ENCODE assay signal across 8 mouse cellular contexts in genomic region chr15:99771601-99772276, GRCm38 (mm10). TPM values are rescaled to one million over a fixed set of nuclear protein-coding genes. Genes with fewer than 3 reads are reported as not detected.
DNase-seq lines count a peak whose midpoint lies in the region; ATAC-seq and TF ChIP-seq lines count a peak whose summit lies in the region.

No protein-coding gene starts in this region.

- no peaks in the 10 kb centered on the region for H3K27me3 ChIP-seq in heart, embryonic 14.5 days (ENCODE audit: control insufficient read depth, insufficient read depth, low read length)
- H3K27me3 ChIP-seq in midbrain, embryonic 14.5 days (ENCODE audit: control insufficient read depth, insufficient read depth, low read length) = no peaks in the 10 kb centered on the region

- no peaks in the 10 kb centered on the region for H3K36me3 ChIP-seq in heart, embryonic 14.5 days (ENCODE audit: control insufficient read depth, insufficient read depth, low read length)
- no peaks in the 10 kb centered on the region for H3K36me3 ChIP-seq in midbrain, embryonic 14.5 days (ENCODE audit: control insufficient read depth, insufficient read depth, low read length)

- TF ChIP-seq CTCF in lung, adult 2 months (IDR thresholded peaks at IDR 0.05; ENCODE audit: insufficient read depth, low read length) = no peak

- no peak for TF ChIP-seq POLR2A in lung, adult 2 months (IDR thresholded peaks at IDR 0.05; ENCODE audit: borderline replicate concordance, extremely low read depth, low read depth, low read length)

- H3K9ac ChIP-seq in heart, embryonic 14.5 days (ENCODE audit: low read length) = peak overlapping the region; percentile 90
- H3K9ac ChIP-seq in midbrain, embryonic 14.5 days (replicated peaks; ENCODE audit: low read length) = peak overlapping the region; percentile 91

- H3K4me1 ChIP-seq in lung, adult 2 months (ENCODE audit: control insufficient read depth, insufficient read depth, low read length) = peaks cover 2% of the 10 kb centered on the region; the same call in 1 of the 2 replicates
- peaks cover 0 to 13% of the 10 kb centered on the region in 2 experiments; a peak in 2 of 4 replicates for H3K4me1 ChIP-seq in heart, embryonic 14.5 days (ENCODE audit: control insufficient read depth in 2 of 2, insufficient read depth in 2 of 2, low read length in 2 of 2)
- H3K4me1 ChIP-seq in midbrain, embryonic 14.5 days (ENCODE audit: control insufficient read depth, insufficient read depth, low read length) = peaks cover 11% of the 10 kb centered on the region; the same call in 1 of the 2 replicates

- DNase-seq in lung, adult 2 months = peak; percentile 50
- DNase-seq in lung, postnatal 4 days = no peak
- DNase-seq in MEL-GATA-1-ER (ENCODE audit: extremely low read depth, low read depth) = peak; percentile 68
- DNase-seq in embryo, embryonic 10.5 days (ENCODE audit: low spot score) = peak; percentile 59
- DNase-seq in left cerebral cortex, postnatal 25 days (ENCODE audit: low spot score in 2 of 2) = peak; percentile 56 to 64
- DNase-seq in midbrain, embryonic 14.5 days = peak; percentile 72
- DNase-seq in testis, postnatal 14 days (ENCODE audit: low spot score) = no peak

- WGBS in lung, adult 2 months = under 1% methylated on average over 59 of the region's 59 CpGs
- under 1% methylated on average over 59 of the region's 59 CpGs for WGBS in heart, embryonic 14.5 days
- WGBS in midbrain, embryonic 14.5 days = under 1% methylated on average over 58 of the region's 59 CpGs

- peak overlapping the region; percentile 68 to 88 for H3K27ac ChIP-seq in heart, embryonic 14.5 days (replicated peaks in 1 of 2; ENCODE audit: control insufficient read depth in 1 of 2, insufficient read depth in 1 of 2, low read depth in 2 of 2, low read length in 2 of 2)
- peak overlapping the region; percentile 92 for H3K27ac ChIP-seq in midbrain, embryonic 14.5 days (replicated peaks; ENCODE audit: low read depth, low read length)

- intact Hi-C loops in left cerebral cortex, postnatal 25 days (cut with DNase I) = loop anchor here (2.0 to 10.0 kb wide), 4 partner anchors 47 to 277 kb away; partner anchors contain the start of gene Cox14

- ATAC-seq in heart, embryonic 14.5 days (ENCODE audit: insufficient number of reproducible peaks, insufficient read depth, low FRiP score, low read depth) = peak; percentile 56
- ATAC-seq in midbrain, embryonic 14.5 days (ENCODE audit: low FRiP score, low TSS enrichment) = peak; percentile 79; the same call in 1 of the 2 replicates

- H3K4me2 ChIP-seq in heart, embryonic 14.5 days (ENCODE audit: low read length) = peak overlapping the region; percentile 90
- peak overlapping the region; percentile 75 for H3K4me2 ChIP-seq in midbrain, embryonic 14.5 days (ENCODE audit: low read length)

- H3K9me3 ChIP-seq in heart, embryonic 14.5 days (ENCODE audit: control insufficient read depth, low read length) = no peaks in the 10 kb centered on the region
- H3K9me3 ChIP-seq in midbrain, embryonic 14.5 days (ENCODE audit: control insufficient read depth, low read length) = no peaks in the 10 kb centered on the region

- H3K4me3 ChIP-seq in lung, adult 2 months (replicated peaks; ENCODE audit: extremely low read depth, low read depth, low read length) = peak overlapping the region; percentile 79
- peak overlapping the region; percentile 79 to 90 for H3K4me3 ChIP-seq in heart, embryonic 14.5 days (ENCODE audit: control insufficient read depth in 1 of 2, insufficient read depth in 1 of 2, low read depth in 1 of 2, low read length in 2 of 2)
- peak overlapping the region; percentile 80 for H3K4me3 ChIP-seq in midbrain, embryonic 14.5 days (replicated peaks; ENCODE audit: low read depth, low read length)

RNA-seq across cellular contexts. Expression of gene Cers5, which starts 0.9 kb away (rescaled TPM):
- polyA plus RNA-seq in lung, adult 2 months (2012; rRNA removed) = 37.2 and 53.4 TPM in 2 replicates
- polyA plus RNA-seq in heart, embryonic 14.5 days (2014; fragmentation: Nextera tagmentation; extraction: Ambion mirVana) = 55.3 and 60.8 TPM in 2 replicates
- total RNA-seq in left cerebral cortex, postnatal 25 days (2021) = 10 to 100 TPM; 38.8 to 39.6 TPM
- polyA plus RNA-seq in midbrain, embryonic 14.5 days (2014; fragmentation: Nextera tagmentation; extraction: Ambion mirVana) = 70.9 and 74.5 TPM in 2 replicates

RNA-seq across cellular contexts. Expression of gene Cox14, which starts 46.3 kb away (rescaled TPM):
- 168 and 205 TPM in 2 replicates for polyA plus RNA-seq in lung, adult 2 months (2012; rRNA removed)
- polyA plus RNA-seq in heart, embryonic 14.5 days (2014; fragmentation: Nextera tagmentation; extraction: Ambion mirVana) = 230 and 237 TPM in 2 replicates
- total RNA-seq in left cerebral cortex, postnatal 25 days (2021) = 100 to 1,000 TPM; 126 to 128 TPM
- polyA plus RNA-seq in midbrain, embryonic 14.5 days (2014; fragmentation: Nextera tagmentation; extraction: Ambion mirVana) = 168 and 206 TPM in 2 replicates

RNA-seq across cellular contexts. Expression of gene Gpd1, which starts 54.4 kb away (rescaled TPM):
- polyA plus RNA-seq in lung, adult 2 months (2012; rRNA removed) = 55.2 and 114 TPM in 2 replicates
- 0.80 and 1.1 TPM in 2 replicates for polyA plus RNA-seq in heart, embryonic 14.5 days (2014; fragmentation: Nextera tagmentation; extraction: Ambion mirVana)
- 10 to 100 TPM; 86.4 to 88.3 TPM for total RNA-seq in left cerebral cortex, postnatal 25 days (2021)
- polyA plus RNA-seq in midbrain, embryonic 14.5 days (2014; fragmentation: Nextera tagmentation; extraction: Ambion mirVana) = 0.92 and 1.7 TPM in 2 replicates

Comparison
In these comparisons a context has a peak if more than half of its experiments do, and no peak if none do; other contexts are left out.
1. DNase-seq: peak in lung, adult 2 months (single experiment), MEL-GATA-1-ER (single experiment), embryo, embryonic 10.5 days (single experiment), left cerebral cortex, postnatal 25 days (2 of 2) and midbrain, embryonic 14.5 days (single experiment); none in lung, postnatal 4 days (0 of 2) and testis, postnatal 14 days (single experiment).
2. RNA of gene Gpd1, which starts 54.4 kb away (polyA plus RNA-seq): 55.2 to 114 TPM in lung, adult 2 months; 0.80 to 1.1 TPM in heart, embryonic 14.5 days and 0.92 to 1.7 TPM in midbrain, embryonic 14.5 days; every median in the first group is over 10 times any median in the second.
3. Peak in every context shown above with its lines, with median percentiles within 50 percentile points of each other: H3K4me3 ChIP-seq.